Mouse (Mus musculus): ENCODE measurements around the gene Zfp691. TPM values are rescaled to one million over a fixed set of nuclear protein-coding genes. Genes with fewer than 3 reads are reported as not detected.

Gene Zfp691
- polyA plus RNA-seq, 2 experiments: 1.5 to 3.3 TPM

GRCm38 (mm10) chr4:119172919-119173650 is 910 bp downstream of the Zfp691 start:
- WGBS (ENCODE audit: insufficient replicate concordance): 24% methylated on average over 18 of the region's 18 CpGs
- H3K36me3 ChIP-seq (replicated peaks; ENCODE audit: control insufficient read depth, insufficient read depth, low read depth): peaks cover 24% of the 10 kb centered on the region

GRCm38 (mm10) chr4:119167663-119168062 is 6.3 kb downstream of the Zfp691 start:
- peak; percentile 58; the same call in 1 of the 2 replicates for ATAC-seq (ENCODE audit: insufficient read depth)
- peaks cover 0 to 3% of the 10 kb centered on the region in 2 experiments; a peak in 3 of 4 replicates for H3K4me1 ChIP-seq (replicated peaks; ENCODE audit: control insufficient read depth in 2 of 2, insufficient read depth in 2 of 2, low read length in 1 of 2)
- WGBS (ENCODE audit: insufficient replicate concordance): 3% methylated on average over 4 of the region's 4 CpGs

More at GRCm38 (mm10) chr4:119172919-119173650, 910 bp downstream of the Zfp691 start:
- Histone ChIP-seq H3K27me3 (ENCODE audit: control insufficient read depth, insufficient read depth, low read length) (no peaks in the 10 kb centered on the region), H3K9ac (replicated peaks) (peak overlapping the region; percentile 84), H3K4me2 (ENCODE audit: low read depth) (peak overlapping the region; percentile 76), H3K9me3 (ENCODE audit: control insufficient read depth, low read length) (no peaks in the 10 kb centered on the region), H3K4me1 (replicated peaks; ENCODE audit: control insufficient read depth in 2 of 2, insufficient read depth in 2 of 2, low read length in 1 of 2) (peaks cover 0 to 10% of the 10 kb centered on the region in 2 experiments; a peak in 3 of 4 replicates), H3K4me3 (ENCODE audit: insufficient read depth in 1 of 2, low read depth in 2 of 2, low read length in 2 of 2) (peak overlapping the region; percentile 75 to 82), H3K27ac (peak overlapping the region; percentile 40)
- DNase-seq (ENCODE audit: low read depth in 3 of 3, low spot score in 3 of 3) (no peak), ATAC-seq (ENCODE audit: insufficient read depth) (no peak)
- TF ChIP-seq CTCF (IDR thresholded peaks at IDR 0.05; ENCODE audit: low read depth): no peak
- TF ChIP-seq EP300 (IDR thresholded peaks at IDR 0.05; ENCODE audit: low read depth): no peak

GRCm38 (mm10) chr4:119167068-119167467 is 6.9 kb downstream of the Zfp691 start:
- peaks cover 4% of the 10 kb centered on the region; the same call in 1 of the 2 replicates for H3K36me3 ChIP-seq (replicated peaks; ENCODE audit: control insufficient read depth, insufficient read depth, low read depth)
- no peaks in the 10 kb centered on the region for H3K9me3 ChIP-seq (ENCODE audit: control insufficient read depth, low read length)
- H3K27ac ChIP-seq: no peak overlapping the region
- ATAC-seq (ENCODE audit: insufficient read depth) (no peak), DNase-seq (ENCODE audit: low read depth in 3 of 3, low spot score in 3 of 3) (no peak)
- no peak overlapping the region for H3K4me2 ChIP-seq (ENCODE audit: low read depth)
- H3K9ac ChIP-seq (replicated peaks): no peak overlapping the region
- H3K4me1 ChIP-seq (replicated peaks; ENCODE audit: control insufficient read depth in 2 of 2, insufficient read depth in 2 of 2, low read length in 1 of 2): no peaks in the 10 kb centered on the region
- peak; percentile 20; the same call in 1 of the 2 replicates for TF ChIP-seq CTCF (IDR thresholded peaks at IDR 0.05; ENCODE audit: low read depth)
- TF ChIP-seq EP300 (IDR thresholded peaks at IDR 0.05; ENCODE audit: low read depth): no peak
- 68% methylated on average over 4 of the region's 4 CpGs for WGBS (ENCODE audit: insufficient replicate concordance)
- no peaks in the 10 kb centered on the region for H3K27me3 ChIP-seq (ENCODE audit: control insufficient read depth, insufficient read depth, low read length)
- H3K4me3 ChIP-seq (ENCODE audit: insufficient read depth in 1 of 2, low read depth in 2 of 2, low read length in 2 of 2): no peak overlapping the region

More at GRCm38 (mm10) chr4:119167663-119168062, 6.3 kb downstream of the Zfp691 start:
- TF ChIP-seq EP300 (IDR thresholded peaks at IDR 0.05; ENCODE audit: low read depth) (no peak), CTCF (IDR thresholded peaks at IDR 0.05; ENCODE audit: low read depth) (peak; percentile 93)
- Histone ChIP-seq H3K9me3 (ENCODE audit: control insufficient read depth, low read length) (no peaks in the 10 kb centered on the region), H3K36me3 (replicated peaks; ENCODE audit: control insufficient read depth, insufficient read depth, low read depth) (peaks cover 4% of the 10 kb centered on the region; the same call in 1 of the 2 replicates), H3K4me3 (ENCODE audit: insufficient read depth in 1 of 2, low read depth in 2 of 2, low read length in 2 of 2) (no peak overlapping the region), H3K27me3 (ENCODE audit: control insufficient read depth, insufficient read depth, low read length) (no peaks in the 10 kb centered on the region), H3K9ac (replicated peaks) (no peak overlapping the region), H3K4me2 (ENCODE audit: low read depth) (no peak overlapping the region), H3K27ac (no peak overlapping the region)
- DNase-seq (ENCODE audit: low read depth in 3 of 3, low spot score in 3 of 3): peak; percentile 71 to 78 (median 72)

GRCm38 (mm10) chr4:119165916-119166315 is 8.1 kb downstream of the Zfp691 start:
- Histone ChIP-seq H3K4me3 (ENCODE audit: insufficient read depth in 1 of 2, low read depth in 2 of 2, low read length in 2 of 2) (no peak overlapping the region), H3K9ac (replicated peaks) (no peak overlapping the region), H3K27ac (no peak overlapping the region), H3K4me2 (ENCODE audit: low read depth) (no peak overlapping the region), H3K4me1 (replicated peaks; ENCODE audit: control insufficient read depth in 2 of 2, insufficient read depth in 2 of 2, low read length in 1 of 2) (no peaks in the 10 kb centered on the region), H3K9me3 (ENCODE audit: control insufficient read depth, low read length) (no peaks in the 10 kb centered on the region), H3K36me3 (replicated peaks; ENCODE audit: control insufficient read depth, insufficient read depth, low read depth) (peaks cover 4% of the 10 kb centered on the region; the same call in 1 of the 2 replicates), H3K27me3 (ENCODE audit: control insufficient read depth, insufficient read depth, low read length) (no peaks in the 10 kb centered on the region)
- 22% methylated on average over 7 of the region's 7 CpGs for whole genome bisulfite sequencing (ENCODE audit: insufficient replicate concordance)
- no peak for TF ChIP-seq EP300 (IDR thresholded peaks at IDR 0.05; ENCODE audit: low read depth)
- ATAC-seq (ENCODE audit: insufficient read depth) (no peak), DNase-seq (ENCODE audit: low read depth in 3 of 3, low spot score in 3 of 3) (no peak)

- no peak overlapping the region for H3K4me2 ChIP-seq (ENCODE audit: low read depth)
- DNase-seq (ENCODE audit: low read depth in 3 of 3, low spot score in 3 of 3) (no peak), ATAC-seq (ENCODE audit: insufficient read depth) (no peak)
- no peaks in the 10 kb centered on the region for H3K9me3 ChIP-seq (ENCODE audit: control insufficient read depth, low read length)
- no peaks in the 10 kb centered on the region for H3K4me1 ChIP-seq (replicated peaks; ENCODE audit: control insufficient read depth in 2 of 2, insufficient read depth in 2 of 2, low read length in 1 of 2)
- H3K27me3 ChIP-seq (ENCODE audit: control insufficient read depth, insufficient read depth, low read length): no peaks in the 10 kb centered on the region
- no peaks in the 10 kb centered on the region for H3K36me3 ChIP-seq (replicated peaks; ENCODE audit: control insufficient read depth, insufficient read depth, low read depth)
- no peak overlapping the region for H3K9ac ChIP-seq (replicated peaks)
- H3K27ac ChIP-seq: no peak overlapping the region
- peak; percentile 45; the same call in 1 of the 2 replicates for TF ChIP-seq CTCF (IDR thresholded peaks at IDR 0.05; ENCODE audit: low read depth)
- no peak for TF ChIP-seq EP300 (IDR thresholded peaks at IDR 0.05; ENCODE audit: low read depth)
- no peak overlapping the region for H3K4me3 ChIP-seq (ENCODE audit: insufficient read depth in 1 of 2, low read depth in 2 of 2, low read length in 2 of 2)
- WGBS (ENCODE audit: insufficient replicate concordance): 63% methylated on average over 4 of the region's 4 CpGs
These were observed 11.0 kb downstream of the Zfp691 start for GRCm38 (mm10) chr4:119162990-119163389.

Data from liver, embryonic 14.5 days (tissue).